Mouse (Mus musculus) hindbrain, embryonic 11.5 days (tissue): ENCODE results near the gene Sirt7. TPM values are rescaled to one million over a fixed set of nuclear protein-coding genes. Genes with fewer than 3 reads are reported as not detected.
"Not testable (repeated sequence)": the region's sequence is repeated elsewhere in the genome, so short reads cannot be mapped to it uniquely, and the experiment has no call there.

Source experiments
- ATAC-seq: fragments of 200-750 bp; cut with Nextera tagmentation; 2 replicates; pipeline ENCODE4 v1.8.0; 2017; ENCODE audit warnings: mild to moderate bottlenecking, moderate TSS enrichment, moderate library complexity; ENCODE audit not compliant: low FRiP score
- DNase-seq: peaks from one replicate; pipeline ENCODE4 v3.0.0-alpha.2; 2015; ENCODE audit warnings: low spot score
- H3K27ac ChIP-seq: fragments of 300-500 bp; sonication (generic); 2 replicates; pipeline ENCODE4 v1.5.1; 2014; ENCODE audit warnings: mild to moderate bottlenecking, low read depth, low read length
- H3K27me3 ChIP-seq: fragments of 300-500 bp; sonication (generic); 2 replicates; pipeline ENCODE4 v1.6.1; 2014; ENCODE audit warnings: mild to moderate bottlenecking, low read length, moderate library complexity, mixed read lengths; ENCODE audit not compliant: control insufficient read depth, insufficient read depth
- H3K36me3 ChIP-seq: fragments of 300-500 bp; sonication (generic); 2 replicates; pipeline ENCODE4 v1.6.1; 2014; ENCODE audit warnings: mild to moderate bottlenecking, low read length, moderate library complexity, mixed read lengths; ENCODE audit not compliant: control insufficient read depth, insufficient read depth
- H3K4me1 ChIP-seq: fragments of 300-500 bp; sonication (generic); replicated peaks from 2 replicates; pipeline ENCODE4 v1.6.1; 2014; ENCODE audit warnings: low read length, mixed read lengths; ENCODE audit not compliant: control insufficient read depth, insufficient read depth
- H3K4me2 ChIP-seq: fragments of 300-500 bp; sonication (generic); replicated peaks from 2 replicates; pipeline ENCODE4 v1.6.1; 2014; ENCODE audit warnings: mild to moderate bottlenecking, low read depth, low read length
- H3K4me3 ChIP-seq: fragments of 300-500 bp; sonication (generic); 2 replicates; pipeline ENCODE4 v1.5.1; 2014; ENCODE audit warnings: low read depth, low read length
- H3K9ac ChIP-seq: fragments of 300-500 bp; sonication (generic); 2 replicates; pipeline ENCODE4 v1.6.1; 2014; ENCODE audit warnings: low read depth, low read length
- H3K9me3 ChIP-seq: fragments of 300-500 bp; sonication (generic); 2 replicates; pipeline ENCODE4 v1.6.1; 2016; ENCODE audit warnings: low read length; ENCODE audit not compliant: control insufficient read depth
- WGBS: fragments of 180-500 bp; shearing (Covaris S2); extraction: QIAGEN DNeasy Blood & Tissue Kit; methylation state at CpG from one replicate; pipeline ENCODE4 v1.1.7; 2014; 5-methylcytosine and 5-hydroxymethylcytosine counted together
- polyA plus RNA-seq: library from polyadenylated mRNA; unstranded; fragments of >200 nt; fragmentation: Nextera tagmentation; extraction: Ambion mirVana; gene quantifications from 2 replicates; pipeline ENCODE4 v1.2.1, GENCODE M21; 2014

Gene Sirt7
- polyA plus RNA-seq, 1 experiment from 2014 or later: 36.6 TPM

DNA sequence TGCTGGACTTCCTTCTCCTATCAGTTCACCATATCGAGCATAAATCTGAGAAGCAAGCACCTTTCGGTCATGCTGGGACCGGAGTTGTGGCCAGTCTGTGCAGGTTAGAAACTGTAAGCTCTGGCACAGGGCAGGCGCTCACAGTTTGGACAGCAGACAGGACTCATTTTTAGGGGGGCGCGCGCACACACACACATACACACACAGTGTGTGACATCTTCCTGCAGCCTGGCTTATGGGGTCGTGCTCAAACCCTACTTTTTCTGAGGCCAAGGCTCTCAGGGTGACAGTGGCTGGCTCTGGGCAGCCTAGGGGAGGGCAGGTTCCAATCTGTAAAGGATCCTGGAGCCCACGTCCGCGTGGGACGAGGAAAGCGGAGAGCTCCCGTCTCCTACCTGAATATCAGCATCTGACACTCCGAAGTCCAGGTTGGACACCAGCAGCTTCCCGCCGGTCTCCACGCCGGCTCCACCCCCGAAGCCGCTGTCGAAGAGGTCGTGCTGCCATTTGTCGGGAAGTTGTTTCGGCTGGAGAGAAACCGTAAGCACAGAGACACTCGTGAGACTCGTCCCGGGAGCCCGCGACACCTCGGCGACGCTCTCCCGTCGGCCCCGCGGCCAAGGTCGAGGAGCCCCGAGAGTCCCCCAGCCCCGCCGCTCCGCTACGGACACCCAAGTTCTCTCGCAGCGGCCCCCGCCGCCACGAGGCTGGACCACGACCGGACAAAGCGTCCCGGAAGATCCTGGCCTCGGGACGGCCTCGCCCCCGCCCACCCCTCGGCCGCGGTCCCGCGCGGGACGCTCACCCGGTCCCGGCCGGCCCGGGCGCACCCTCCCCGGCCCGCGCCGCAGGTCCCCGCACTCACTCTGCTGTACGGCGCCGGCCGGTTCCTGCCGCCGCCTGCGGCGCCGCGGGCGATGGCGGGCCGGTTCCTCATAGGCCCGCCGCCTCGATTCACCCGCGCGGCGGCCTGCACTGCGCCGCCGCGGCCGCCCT lies 27.5 kb downstream of the Sirt7 start:
- Histone ChIP-seq H3K4me3 (peak overlapping the region; percentile 100), H3K9me3 (no peaks in the 10 kb centered on the region), H3K36me3 (peaks cover 15% of the 10 kb centered on the region), H3K9ac (peak overlapping the region; percentile 99), H3K4me2 (peak overlapping the region; percentile 92), H3K27ac (peak overlapping the region; percentile 88), H3K4me1 (peaks cover 7% of the 10 kb centered on the region; the same call in 1 of the 2 replicates), H3K27me3 (no peaks in the 10 kb centered on the region)
- peak; percentile 73 for ATAC-seq
- 6% methylated on average over 59 of the region's 99 CpGs for WGBS
- no peak for DNase-seq

DNA sequence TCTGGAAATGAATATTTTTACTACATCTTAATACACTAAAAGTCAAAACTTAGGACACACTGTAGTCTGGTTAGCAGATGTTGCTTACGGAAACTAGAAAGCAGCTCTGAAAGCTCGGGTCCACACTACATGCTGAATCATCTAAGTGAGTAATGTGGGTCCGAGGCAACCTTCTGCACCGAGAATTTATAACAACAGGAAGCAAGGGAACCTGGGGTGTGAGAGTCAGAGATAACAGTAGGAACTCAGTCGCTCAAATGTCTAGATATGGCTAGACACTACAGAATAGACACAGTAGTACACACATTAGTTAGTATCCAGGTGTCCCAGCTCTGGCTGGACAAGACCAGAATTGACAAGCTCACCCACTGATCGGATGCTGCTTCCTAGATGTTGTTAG lies 36.5 kb downstream of the Sirt7 start:
- DNase-seq (no peak), ATAC-seq (no peak)
- 94% methylated on average over 6 of the region's 6 CpGs for WGBS
- H3K9ac ChIP-seq: no peak overlapping the region
- no peaks in the 10 kb centered on the region for H3K27me3 ChIP-seq
- H3K27ac ChIP-seq: no peak overlapping the region
- peaks cover 27% of the 10 kb centered on the region for H3K36me3 ChIP-seq
- no peaks in the 10 kb centered on the region for H3K4me1 ChIP-seq
- no peaks in the 10 kb centered on the region for H3K9me3 ChIP-seq
- no peak overlapping the region for H3K4me2 ChIP-seq
- H3K4me3 ChIP-seq: no peak overlapping the region

DNA sequence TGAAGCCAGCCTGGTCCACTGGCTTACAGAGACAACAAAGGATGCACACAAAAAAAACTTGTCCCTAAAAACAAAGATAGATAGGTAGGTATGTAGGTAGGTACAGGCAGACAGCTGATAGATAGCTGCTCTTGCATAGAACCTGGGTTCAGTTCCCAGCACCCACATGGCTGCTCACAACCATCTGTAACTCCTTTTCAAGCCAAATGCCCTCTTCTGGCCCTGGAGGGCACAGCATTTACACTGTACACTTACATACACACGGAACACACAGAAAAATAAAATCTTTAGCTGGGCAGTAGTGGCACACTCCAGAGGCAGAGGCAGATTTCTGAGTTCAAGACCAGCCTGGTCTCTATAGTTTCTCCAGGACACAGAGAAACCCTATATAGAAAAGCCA lies 41.1 kb downstream of the Sirt7 start:
- no peaks in the 10 kb centered on the region for H3K27me3 ChIP-seq
- no peak overlapping the region for H3K27ac ChIP-seq
- ATAC-seq (no peak), DNase-seq (no peak)
- WGBS: 90% methylated on average over 1 of the region's 1 CpGs
- H3K9me3 ChIP-seq: no peaks in the 10 kb centered on the region
- no peak overlapping the region for H3K4me2 ChIP-seq
- H3K36me3 ChIP-seq: peaks cover 21% of the 10 kb centered on the region
- no peak overlapping the region for H3K4me3 ChIP-seq
- H3K9ac ChIP-seq: no peak overlapping the region
- H3K4me1 ChIP-seq: peaks cover 6% of the 10 kb centered on the region

DNA sequence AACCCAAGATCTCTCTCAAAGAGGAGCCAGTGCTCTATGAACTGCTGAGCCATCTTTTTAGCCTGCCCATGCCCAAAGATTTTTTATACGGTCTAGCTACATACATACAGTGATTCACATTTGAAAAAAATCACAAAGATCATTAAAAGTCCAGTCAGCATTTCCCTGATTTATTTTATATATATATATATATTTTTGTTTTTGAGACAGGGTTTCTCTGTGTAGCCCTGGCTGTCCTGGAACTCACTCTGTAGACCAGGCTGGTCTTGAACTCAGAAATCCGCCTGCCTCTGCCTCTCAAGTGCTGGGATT lies 42.1 kb downstream of the Sirt7 start:
- not testable (repeated sequence) for ATAC-seq, H3K4me3 ChIP-seq, H3K27ac ChIP-seq, H3K9ac ChIP-seq, H3K9me3 ChIP-seq, H3K4me1 ChIP-seq, DNase-seq, H3K4me2 ChIP-seq, H3K27me3 ChIP-seq
- H3K36me3 ChIP-seq: peaks cover 25% of the 10 kb centered on the region
- WGBS: 81% methylated on average over 2 of the region's 2 CpGs

DNA sequence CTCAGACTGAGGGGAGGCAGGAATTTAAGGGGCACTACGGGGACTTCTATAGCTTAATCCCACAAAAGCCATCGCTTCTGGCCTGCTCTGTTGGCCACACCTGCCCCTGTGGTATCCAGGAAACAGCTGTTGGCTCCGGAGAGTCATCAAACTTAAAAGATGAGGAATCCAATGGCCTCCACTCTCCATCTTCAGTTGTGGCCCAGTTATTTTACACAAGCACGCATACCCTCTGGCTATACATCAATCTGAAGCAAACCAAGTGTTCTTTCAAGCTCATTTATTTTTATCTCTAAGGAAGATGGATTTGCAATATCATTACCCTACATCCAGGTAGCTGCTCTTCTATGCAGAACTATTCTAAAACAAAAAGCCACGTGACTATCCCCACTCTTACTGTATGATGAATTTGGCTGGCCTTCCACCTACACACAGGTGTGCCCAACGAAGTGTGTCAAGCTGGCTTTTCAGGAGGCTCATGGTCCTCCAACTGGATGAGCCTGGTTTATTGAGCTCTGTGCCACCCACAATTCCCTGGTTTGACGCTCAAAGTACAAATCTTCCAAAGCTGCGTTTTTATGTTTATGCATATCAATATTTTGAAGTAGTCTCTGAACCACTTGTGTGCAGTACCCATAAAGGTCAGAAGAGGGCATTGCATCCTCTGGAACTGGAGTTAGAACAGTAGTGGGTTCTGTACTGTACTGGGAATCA lies 42.6 kb downstream of the Sirt7 start:
- H3K4me1 ChIP-seq: peaks cover 6% of the 10 kb centered on the region
- 73% methylated on average over 8 of the region's 8 CpGs for WGBS
- no peaks in the 10 kb centered on the region for H3K27me3 ChIP-seq
- peaks cover 26% of the 10 kb centered on the region for H3K36me3 ChIP-seq
- H3K4me3 ChIP-seq: peak overlapping the region; percentile 94; the same call in 1 of the 2 replicates
- H3K27ac ChIP-seq: peak overlapping the region; percentile 82
- DNase-seq: peak; percentile 33
- peak overlapping the region; percentile 98 for H3K9ac ChIP-seq
- no peak for ATAC-seq
- H3K4me2 ChIP-seq: peak overlapping the region; percentile 96
- H3K9me3 ChIP-seq: no peaks in the 10 kb centered on the region

DNA sequence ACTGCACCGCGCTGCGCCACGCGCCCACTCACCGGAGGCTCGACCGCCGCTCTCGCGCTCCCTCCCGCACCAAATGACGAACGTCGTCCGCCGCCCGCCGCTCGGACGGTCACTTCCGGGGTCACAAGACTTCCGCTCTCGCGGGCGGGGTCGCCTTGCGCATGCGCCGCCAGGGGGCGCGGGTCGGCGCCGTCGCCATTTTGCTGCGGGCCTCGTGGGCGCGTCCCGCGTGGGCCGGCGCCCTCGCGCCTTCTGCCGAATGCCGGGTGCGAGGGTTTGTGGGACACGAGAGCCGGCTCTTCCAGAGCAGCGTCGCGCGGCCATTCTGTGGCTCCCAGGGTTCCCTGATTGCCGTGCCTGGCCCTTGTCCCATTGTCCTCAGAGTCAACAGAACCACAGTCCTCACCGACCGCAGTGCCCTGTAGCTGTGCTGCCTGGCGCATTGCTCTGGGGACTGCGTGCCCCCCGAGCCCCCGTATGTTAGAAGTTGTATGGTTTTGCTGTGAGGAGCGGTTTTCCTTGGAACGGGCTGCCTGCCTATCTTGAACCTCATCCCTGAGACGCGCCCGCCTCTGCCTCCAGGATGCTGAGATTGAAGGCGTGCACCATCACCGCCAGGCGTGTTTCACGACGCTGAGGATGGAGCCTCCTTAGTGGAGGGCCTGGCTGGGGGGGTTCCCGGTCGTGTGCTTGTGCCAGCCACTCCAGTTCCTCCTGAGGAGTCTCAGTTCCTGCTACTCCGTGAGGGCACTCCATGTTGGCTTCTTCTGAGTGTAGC lies 43.4 kb downstream of the Sirt7 start, which contains the start of gene Arhgdia:
Gene Arhgdia, minus strand, starts transcription at position 135 of the 778 bp plus-strand sequence.
- peak; percentile 64 for ATAC-seq
- Histone ChIP-seq H3K36me3 (peaks cover 26% of the 10 kb centered on the region), H3K9me3 (no peaks in the 10 kb centered on the region), H3K9ac (peak within 1 kb of the TSS; percentile 98), H3K27ac (peak within 1 kb of the TSS; percentile 82), H3K4me3 (peak within 1 kb of the TSS; percentile 94), H3K4me1 (peaks cover 6% of the 10 kb centered on the region), H3K27me3 (no peaks in the 10 kb centered on the region), H3K4me2 (peak within 1 kb of the TSS; percentile 96)
- WGBS: 6% methylated on average over 54 of the region's 75 CpGs
- peak; percentile 93 for DNase-seq

DNA sequence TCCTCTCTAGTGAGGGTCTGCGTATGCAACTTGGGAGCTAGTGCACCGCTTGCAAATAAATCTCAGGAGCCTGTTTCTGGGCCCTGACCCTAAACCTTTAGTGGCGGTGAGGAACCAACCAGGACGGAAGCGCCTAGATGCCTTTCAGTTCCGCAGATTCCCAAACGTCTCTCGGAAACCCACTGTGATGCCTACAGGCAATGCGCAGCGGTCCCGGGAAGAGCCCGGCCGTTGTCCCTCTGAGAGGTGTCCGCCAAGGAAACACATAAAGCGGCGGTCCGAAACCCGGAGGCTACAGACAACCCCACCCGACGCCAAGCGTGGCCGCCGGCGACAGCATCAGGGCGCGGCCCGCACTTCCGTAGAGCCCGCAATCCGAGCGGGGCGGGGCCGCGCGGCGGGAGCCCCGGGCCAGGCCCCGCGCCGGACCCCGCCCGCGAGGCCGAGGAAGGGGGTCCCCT lies 44.1 kb downstream of the Sirt7 start:
- Histone ChIP-seq H3K9ac (peak overlapping the region; percentile 98), H3K36me3 (peaks cover 25% of the 10 kb centered on the region), H3K9me3 (no peaks in the 10 kb centered on the region), H3K4me1 (peaks cover 6% of the 10 kb centered on the region), H3K4me3 (peak overlapping the region; percentile 94), H3K4me2 (peak overlapping the region; percentile 96), H3K27me3 (no peaks in the 10 kb centered on the region), H3K27ac (peak overlapping the region; percentile 82)
- under 1% methylated on average over 33 of the region's 44 CpGs for WGBS
- DNase-seq (peak; percentile 59), ATAC-seq (peak; percentile 29; the same call in 1 of the 2 replicates)

DNA sequence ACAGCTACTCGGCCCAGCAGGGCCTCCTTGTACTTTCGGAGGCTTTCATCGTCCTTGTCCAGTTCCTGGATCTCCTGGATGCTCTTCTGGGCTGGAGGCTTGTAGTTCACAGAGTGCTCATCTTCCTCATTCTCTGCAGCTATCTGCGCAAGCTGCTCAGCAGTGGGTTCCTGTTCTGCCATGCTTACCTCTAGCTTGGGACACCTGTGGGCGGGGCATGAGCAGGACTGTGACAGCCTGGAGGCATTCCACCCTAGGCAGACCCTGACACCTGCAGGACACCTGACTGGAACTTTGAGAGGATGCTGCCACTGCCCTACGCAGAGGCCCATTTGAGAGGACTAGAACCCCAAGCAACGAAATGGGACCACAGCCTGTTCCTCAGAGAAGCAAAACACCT lies 44.9 kb downstream of the Sirt7 start:
- Histone ChIP-seq H3K27me3 (no peaks in the 10 kb centered on the region), H3K9ac (peak overlapping the region; percentile 98), H3K9me3 (no peaks in the 10 kb centered on the region), H3K36me3 (peaks cover 20% of the 10 kb centered on the region), H3K27ac (peak overlapping the region; percentile 82), H3K4me3 (peak overlapping the region; percentile 94), H3K4me2 (peak overlapping the region; percentile 96), H3K4me1 (peaks cover 6% of the 10 kb centered on the region)
- DNase-seq (no peak), ATAC-seq (no peak)
- 63% methylated on average over 7 of the region's 7 CpGs for WGBS
